Mouse (Mus musculus): ENCODE measurements at regions not wholly inside any gene's neighbourhood (a gene's known extent, or its start where the extent isn't known, plus 50 kb on each side); places are given as distances from the start of the nearest gene placed in this dataset.

DNA sequence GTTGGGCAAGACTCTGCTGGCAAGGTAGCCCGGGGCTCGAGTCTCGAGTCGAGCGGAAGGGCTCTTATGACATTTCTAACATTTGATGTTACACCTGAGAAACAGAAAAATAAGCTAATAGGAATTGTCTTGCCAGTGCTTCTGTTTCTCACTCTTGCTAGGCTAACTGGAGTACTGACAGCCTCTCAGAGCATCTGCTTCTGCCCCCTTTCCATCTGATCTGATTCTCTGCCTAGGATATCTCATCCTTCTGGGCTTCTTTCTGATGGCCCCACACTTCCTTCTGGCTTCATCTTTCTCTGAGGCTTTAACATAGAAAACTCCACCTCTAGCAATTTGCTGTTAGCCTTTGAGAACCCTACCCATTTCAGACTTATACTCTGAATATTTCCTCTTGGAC lies 95.0 kb upstream of the Arhgef9 start:
- DNase-seq (ENCODE audit: low read depth): no peak

DNA sequence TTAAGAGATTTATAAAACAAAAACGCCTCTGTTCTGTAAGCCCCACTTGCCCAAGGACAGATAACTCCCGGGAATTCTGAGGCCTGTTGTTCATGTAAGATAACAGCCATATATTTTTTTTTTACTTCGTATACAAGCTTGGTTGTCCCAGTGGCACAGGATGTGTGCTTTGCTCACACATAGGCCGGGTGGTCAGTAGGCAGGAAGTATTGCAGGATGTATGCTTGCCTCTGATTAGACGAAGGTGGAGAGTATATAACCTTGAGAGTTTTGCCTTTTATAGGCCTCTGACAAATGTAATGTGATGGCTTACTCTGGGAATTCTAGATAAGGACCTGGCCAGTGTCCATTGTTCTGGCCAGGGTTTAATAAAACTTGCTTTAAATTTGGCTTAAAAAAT lies 85.4 kb upstream of the Arhgef9 start:
- peak; percentile 94 for DNase-seq (ENCODE audit: low read depth)

DNA sequence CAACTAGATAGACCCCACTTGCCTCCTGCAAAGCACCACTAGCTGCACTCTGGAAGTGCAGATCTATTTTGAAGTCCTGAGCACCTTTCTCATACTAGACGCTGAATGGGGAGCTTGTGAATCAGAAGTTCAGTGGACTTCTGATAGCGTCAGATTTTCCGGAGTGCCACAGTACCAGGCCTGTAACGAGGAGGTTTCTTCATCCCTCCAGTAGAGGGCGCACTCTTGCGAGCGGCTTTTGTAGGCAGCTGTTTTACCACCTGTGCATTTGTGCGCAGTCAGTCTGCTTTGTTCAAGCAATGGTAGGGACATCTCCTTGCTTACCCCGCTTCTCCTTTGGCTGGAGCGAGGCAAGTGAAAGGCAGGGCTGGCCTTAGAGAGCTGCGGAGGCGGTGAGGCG lies 56.9 kb upstream of the Arhgef9 start:
- DNase-seq (ENCODE audit: low read depth): peak; percentile 10
